Mouse (Mus musculus): ENCODE data around the gene AL607142.1. TPM values are rescaled to one million over a fixed set of nuclear protein-coding genes. Genes with fewer than 3 reads are reported as not detected.

AL607142.1 gene
- total and polyA plus RNA-seq, 3 experiments: not detected

DNA sequence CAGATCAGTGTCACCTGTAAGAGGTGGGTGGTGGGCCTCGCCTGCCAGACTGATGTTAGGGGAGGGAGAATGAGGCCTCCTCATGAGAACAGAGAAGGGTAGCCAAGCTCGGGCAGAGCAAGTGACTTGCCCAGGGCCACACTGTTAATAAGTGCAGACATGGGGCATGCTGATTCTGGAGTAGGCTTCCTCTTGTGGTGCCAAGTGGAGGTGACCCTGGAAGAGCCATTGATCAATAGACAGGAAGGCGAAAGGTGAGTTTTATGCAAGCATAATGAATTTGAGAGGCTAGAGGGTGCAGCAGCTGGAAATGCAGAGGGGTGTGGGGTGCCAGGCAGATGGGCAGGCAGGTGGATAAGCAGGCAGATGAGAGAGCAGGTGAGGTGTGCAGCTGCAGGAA lies 6.6 kb downstream of the AL607142.1 start:
- Histone ChIP-seq H3K4me3 (ENCODE audit: control insufficient read depth in 1 of 2, insufficient read depth in 1 of 2, low read depth in 2 of 2, low read length in 2 of 2) (no peak overlapping the region), H3K36me3 (ENCODE audit: control insufficient read depth in 1 of 2, insufficient read depth in 2 of 2, low read length in 2 of 2) (no peaks in the 10 kb centered on the region), H3K27me3 (ENCODE audit: control insufficient read depth in 1 of 2, insufficient read depth in 2 of 2, low read length in 2 of 2) (no peaks in the 10 kb centered on the region), H3K4me1 (ENCODE audit: control insufficient read depth in 1 of 2, insufficient read depth in 2 of 2, low read length in 2 of 2) (no peaks in the 10 kb centered on the region), H3K27ac (ENCODE audit: control insufficient read depth, low read depth, low read length) (no peak overlapping the region), H3K9me3 (replicated peaks; ENCODE audit: insufficient read depth, low read length) (no peaks in the 10 kb centered on the region), H3K9ac (ENCODE audit: control insufficient read depth, low read depth, low read length, poor library complexity, severe bottlenecking) (no peak overlapping the region), H3K79me2 (ENCODE audit: control insufficient read depth, insufficient read depth, low read length, poor library complexity) (no peaks in the 10 kb centered on the region)
- no peak for TF ChIP-seq USF2 (IDR thresholded peaks at IDR 0.05; ENCODE audit: borderline replicate concordance in 1 of 2, insufficient read depth in 1 of 2, low read depth in 1 of 2, low read length in 2 of 2)
- no peak for TF ChIP-seq RAD21 (IDR thresholded peaks at IDR 0.05; ENCODE audit: low read depth, low read length)
- TF ChIP-seq USF1 (IDR thresholded peaks at IDR 0.05; ENCODE audit: low read depth, low read length): no peak
- TF ChIP-seq BHLHE40 (IDR thresholded peaks at IDR 0.05; ENCODE audit: borderline replicate concordance, low read depth, low read length): no peak
- TF ChIP-seq CTCF (IDR thresholded peaks at IDR 0.05 in 2 of 3, conservative IDR thresholded peaks at IDR 0.05 in 1 of 3; ENCODE audit: control insufficient read depth in 1 of 3, insufficient read depth in 1 of 3, low read depth in 2 of 3, low read length in 3 of 3, poor library complexity in 1 of 3, severe bottlenecking in 1 of 3): no peak
- TF ChIP-seq ZMIZ1 (IDR thresholded peaks at IDR 0.05; ENCODE audit: low read depth, low read length): no peak
- TF ChIP-seq TCF12 (IDR thresholded peaks at IDR 0.05; ENCODE audit: low read depth, low read length): no peak
- no peak for TF ChIP-seq MAX (IDR thresholded peaks at IDR 0.05; ENCODE audit: low read length)
- no peak for DNase-seq (ENCODE audit: low read depth, low spot score)

DNA sequence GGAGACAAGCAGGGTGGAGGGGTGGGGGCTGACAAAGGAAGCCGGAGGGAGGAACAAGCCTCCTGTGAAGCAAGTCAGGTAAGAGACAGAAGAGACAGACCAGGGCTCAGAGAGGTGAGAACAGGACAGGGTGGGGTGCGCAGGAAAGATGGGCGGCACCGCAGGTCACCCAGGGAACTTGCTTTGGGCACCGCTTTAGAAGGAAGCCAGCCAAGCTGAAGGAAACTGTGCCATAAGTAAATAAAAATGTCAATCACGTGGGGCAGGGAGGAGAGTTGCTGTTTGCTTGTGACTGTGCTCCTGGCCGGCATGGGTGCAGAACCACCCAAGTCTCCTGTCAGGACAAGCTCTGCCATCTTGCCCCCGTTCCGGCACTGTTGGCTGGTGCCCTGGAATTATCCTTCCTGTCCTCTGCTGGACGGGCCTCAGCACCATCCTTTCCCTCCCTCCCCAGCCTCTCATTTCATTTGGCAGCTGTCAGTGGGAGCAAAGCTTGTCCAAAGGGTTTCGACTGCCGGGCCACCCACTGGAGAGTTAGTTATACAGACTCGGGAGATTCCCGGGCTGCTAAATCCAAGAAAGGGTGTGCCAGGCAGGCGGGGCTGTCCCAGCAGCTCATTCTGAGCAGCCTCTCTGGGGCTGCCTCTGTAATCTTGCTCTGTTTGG lies 7.2 kb downstream of the AL607142.1 start:
- TF ChIP-seq CHD1 (IDR thresholded peaks at IDR 0.05; ENCODE audit: low read depth, low read length) (no peak), CHD2 (IDR thresholded peaks at IDR 0.05; ENCODE audit: low read length) (no peak), EP300 (IDR thresholded peaks at IDR 0.05; ENCODE audit: low read depth in 1 of 2, low read length in 2 of 2) (no peak), GABPA (IDR thresholded peaks at IDR 0.05; ENCODE audit: low read depth, low read length) (no peak), NRF1 (IDR thresholded peaks at IDR 0.05; ENCODE audit: insufficient read depth, low read depth, low read length, poor library complexity, severe bottlenecking) (no peak), POLR2AphosphoS5 (IDR thresholded peaks at IDR 0.05; ENCODE audit: borderline replicate concordance, low read depth, low read length) (no peak), SMC3 (IDR thresholded peaks at IDR 0.05; ENCODE audit: low read depth, low read length) (no peak), USF1 (IDR thresholded peaks at IDR 0.05; ENCODE audit: low read depth, low read length) (no peak)
- Histone ChIP-seq H3K4me3 (ENCODE audit: control insufficient read depth in 1 of 2, insufficient read depth in 1 of 2, low read depth in 2 of 2, low read length in 2 of 2) (no peak overlapping the region), H3K4me1 (ENCODE audit: control insufficient read depth in 1 of 2, insufficient read depth in 2 of 2, low read length in 2 of 2) (no peaks in the 10 kb centered on the region), H3K27ac (ENCODE audit: control insufficient read depth, low read depth, low read length) (no peak overlapping the region), H3K9me3 (replicated peaks; ENCODE audit: insufficient read depth, low read length) (no peaks in the 10 kb centered on the region), H3K79me2 (ENCODE audit: control insufficient read depth, insufficient read depth, low read length, poor library complexity) (no peaks in the 10 kb centered on the region), H3K9ac (ENCODE audit: control insufficient read depth, low read depth, low read length, poor library complexity, severe bottlenecking) (no peak overlapping the region), H3K36me3 (ENCODE audit: control insufficient read depth in 1 of 2, insufficient read depth in 2 of 2, low read length in 2 of 2) (no peaks in the 10 kb centered on the region), H3K27me3 (ENCODE audit: control insufficient read depth in 1 of 2, insufficient read depth in 2 of 2, low read length in 2 of 2) (no peaks in the 10 kb centered on the region)
- no peak for DNase-seq (ENCODE audit: low read depth, low spot score)

All from MEL (cell line).